Mouse (Mus musculus): ENCODE measurements at regions not wholly inside any gene's neighbourhood (a gene's known extent, or its start where the extent isn't known, plus 50 kb on each side); places are given as distances from the start of the nearest gene placed in this dataset.
"Not testable (repeated sequence)": the region's sequence is repeated elsewhere in the genome, so short reads cannot be mapped to it uniquely, and the experiment has no call there.

DNA sequence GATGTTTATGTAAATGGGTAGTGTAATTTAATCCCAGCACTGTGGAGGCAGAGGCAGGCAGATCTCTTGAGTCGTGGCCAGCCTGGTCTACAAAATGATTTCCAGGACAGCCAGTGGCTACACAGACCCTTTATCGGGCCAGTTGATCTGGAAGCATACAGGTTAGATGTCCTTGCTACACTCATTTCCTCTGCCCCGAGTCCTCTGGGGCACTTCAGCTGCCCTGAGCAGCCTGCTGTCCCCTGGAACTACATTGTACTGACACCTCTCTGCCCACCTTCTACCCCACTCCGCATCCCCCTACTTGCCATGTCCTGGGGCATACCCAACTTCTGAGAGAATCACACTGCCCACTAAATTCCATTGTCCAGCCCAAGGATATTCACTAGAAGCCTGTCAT lies 60.6 kb upstream of the Helt start:
- DNase-seq (ENCODE audit: low spot score) = no peak

GRCm38 (mm10) chr8:46357961-46358360 lies 63.5 kb upstream of the Helt start:
- DNase-seq (ENCODE audit: low spot score) = not testable (repeated sequence)

DNA sequence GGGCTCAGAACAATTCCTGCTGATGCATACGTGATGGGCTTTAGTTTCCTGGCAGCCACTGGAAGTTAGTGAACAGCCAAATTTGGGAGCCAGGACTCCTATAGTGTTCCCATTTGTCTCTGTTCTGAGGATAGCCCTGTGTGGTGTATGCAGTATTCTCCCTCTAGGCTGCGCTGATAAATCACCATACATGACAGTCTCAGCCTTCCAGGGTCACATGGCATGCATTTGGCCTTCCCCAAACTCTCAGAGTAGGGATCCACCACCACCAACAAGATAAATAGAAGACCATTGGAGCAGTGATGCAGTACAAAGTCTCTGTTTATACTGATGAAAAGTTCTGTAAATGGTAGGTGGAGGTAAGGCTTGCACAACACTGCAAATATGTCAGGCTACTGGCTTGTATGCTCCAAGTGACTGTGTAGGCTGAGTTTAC lies 68.4 kb upstream of the Helt start:
- DNase-seq (ENCODE audit: low spot score) = no peak

DNA sequence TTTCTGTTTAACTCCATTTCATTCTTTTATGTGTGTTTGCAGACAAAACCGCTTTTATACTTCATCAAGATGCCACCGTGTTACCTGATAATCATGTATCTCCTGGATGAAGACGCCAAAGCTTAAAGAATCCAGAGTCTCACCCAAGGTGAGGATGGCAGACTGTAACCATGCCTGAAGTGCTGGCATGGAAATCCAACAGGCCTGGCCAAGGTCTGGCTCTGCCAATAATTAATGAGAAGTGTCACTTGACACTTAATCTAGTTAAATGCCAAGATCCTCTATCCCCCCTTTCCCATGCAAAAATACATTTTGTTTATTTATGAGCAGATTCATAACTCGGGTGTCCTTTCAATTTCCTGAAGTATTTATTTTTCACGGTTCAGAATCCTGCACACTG lies 71.2 kb upstream of the Helt start:
- DNase-seq (ENCODE audit: low spot score) = no peak

DNA sequence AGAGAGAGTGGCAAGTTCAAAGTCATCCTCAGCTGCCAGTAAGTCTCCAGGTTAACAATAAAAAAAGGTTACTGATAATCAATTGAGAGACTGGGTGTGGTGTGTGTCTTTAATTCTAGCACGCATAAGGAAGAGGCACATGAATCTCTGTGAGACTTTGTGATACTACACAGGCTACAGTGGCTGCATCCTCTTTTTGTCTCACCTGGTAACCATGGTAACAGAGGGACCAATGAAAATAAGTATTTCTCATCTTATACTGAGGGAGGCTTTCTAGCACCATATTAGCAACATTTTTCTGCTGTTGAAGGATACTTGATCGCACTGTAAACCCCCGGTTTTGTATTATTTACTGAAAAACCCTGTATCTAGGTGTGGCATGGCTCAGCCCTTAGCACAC lies 72.7 kb upstream of the Helt start:
- DNase-seq (ENCODE audit: low spot score) = no peak

GRCm38 (mm10) chr8:46374092-46374491 lies 79.6 kb upstream of the Helt start:
- no peak for DNase-seq (ENCODE audit: low spot score)

DNA sequence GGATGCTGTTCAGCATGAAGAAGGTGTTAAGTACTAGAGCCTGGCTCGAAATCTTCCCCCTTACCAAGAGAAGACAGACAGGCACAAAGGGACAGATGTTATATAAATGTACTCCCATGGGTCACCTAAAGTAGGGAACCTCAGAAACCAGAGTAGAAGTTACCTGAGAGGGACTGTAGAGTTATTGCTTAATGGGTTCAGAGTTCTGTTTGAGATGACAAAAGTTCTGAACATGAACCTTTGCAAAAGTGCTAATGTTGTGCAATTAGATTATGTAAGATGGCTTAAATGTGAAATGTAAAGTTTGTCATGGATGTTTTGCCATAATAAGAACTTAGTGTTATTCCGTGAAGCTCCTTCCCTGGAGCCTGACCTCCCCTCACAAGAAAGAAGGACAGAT lies 81.5 kb upstream of the Helt start:
- DNase-seq (ENCODE audit: low spot score) = no peak

DNA sequence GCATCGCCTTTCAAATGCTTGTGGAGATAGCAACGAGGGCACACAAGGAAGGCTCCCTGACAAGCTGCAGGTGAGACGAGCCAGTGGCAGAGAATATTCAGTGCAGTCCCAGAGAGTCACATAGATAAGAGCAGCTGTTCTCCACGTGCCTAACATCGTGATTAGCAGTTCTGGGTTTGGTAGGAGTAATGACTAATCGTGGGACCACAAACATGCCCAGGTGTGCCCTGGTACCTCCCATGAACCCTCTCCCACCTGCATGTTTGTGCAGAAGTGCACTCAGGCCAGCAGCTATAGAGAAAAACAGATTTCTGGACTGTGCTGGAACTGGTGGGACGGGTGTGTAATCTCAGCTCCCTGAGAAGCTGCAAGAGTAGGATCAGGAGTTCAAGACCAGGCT lies 85.9 kb upstream of the Acsl1 start:
- DNase-seq (ENCODE audit: low spot score) = no peak

DNA sequence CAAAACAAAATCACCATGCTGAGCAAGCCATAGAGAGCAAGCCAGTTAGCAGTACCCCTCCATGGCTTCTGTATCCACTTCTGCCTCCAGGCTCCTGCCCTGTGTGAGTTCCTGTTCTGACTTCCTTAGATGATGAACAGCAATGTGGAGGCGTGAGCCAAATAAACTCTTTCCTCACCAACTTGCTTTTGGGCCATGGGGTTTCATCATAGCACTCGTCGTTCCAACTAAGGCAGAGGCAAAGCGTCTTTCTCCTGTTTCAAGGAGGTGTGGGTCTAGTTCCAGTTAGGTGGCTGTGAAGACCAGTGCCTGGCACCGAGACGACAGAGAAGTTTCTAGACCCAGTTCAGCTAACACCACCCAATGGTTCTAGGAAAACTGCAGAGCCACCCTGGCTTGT lies 85.0 kb upstream of the Acsl1 start:
- no peak for DNase-seq (ENCODE audit: low spot score)

DNA sequence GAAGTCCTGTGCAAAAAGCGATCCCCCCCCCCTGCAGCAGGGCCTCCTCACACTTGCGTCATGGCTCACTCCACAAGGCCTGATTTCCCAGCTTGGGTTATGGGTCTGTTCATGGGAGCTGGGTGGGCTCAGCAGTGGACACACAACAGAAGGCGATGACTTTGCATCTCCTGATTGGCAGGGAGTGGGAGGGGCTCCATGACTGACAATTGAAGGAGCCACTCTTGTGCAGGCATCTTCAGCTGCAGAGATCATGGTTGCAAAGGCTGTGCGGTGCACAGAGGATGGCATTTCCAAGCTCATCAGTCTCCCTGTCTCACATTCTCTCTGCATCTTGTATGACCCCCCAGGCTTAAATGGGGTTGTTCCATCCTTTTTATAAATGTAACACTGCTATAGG lies 84.3 kb upstream of the Acsl1 start:
- DNase-seq (ENCODE audit: low spot score) = peak; percentile 14

GRCm38 (mm10) chr8:46387037-46387436 lies 83.8 kb upstream of the Acsl1 start:
- DNase-seq (ENCODE audit: low spot score) = no peak

- no peak for DNase-seq (ENCODE audit: low spot score)
Measured at GRCm38 (mm10) chr8:46388421-46388820, 82.4 kb upstream of the Acsl1 start.

DNA sequence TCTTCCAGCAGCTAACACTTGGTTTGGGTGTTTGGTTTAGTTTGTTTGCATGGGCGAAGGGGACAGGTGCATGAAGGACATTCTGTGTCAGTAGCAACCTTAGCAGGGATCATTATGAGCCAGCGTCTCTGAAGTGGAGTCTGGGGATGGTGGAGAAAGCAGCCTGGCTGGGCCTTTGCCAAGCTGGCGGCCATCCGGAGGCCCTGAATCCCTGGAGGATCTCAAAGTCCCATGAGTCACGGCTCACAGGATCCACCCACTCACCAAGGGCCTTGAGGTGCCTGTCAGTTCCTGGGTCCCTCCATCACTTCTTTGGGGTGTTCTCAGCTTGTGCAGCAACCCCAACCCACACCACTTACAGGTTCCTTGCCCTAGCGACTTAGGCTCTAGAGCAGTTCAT lies 80.4 kb upstream of the Acsl1 start:
- DNase-seq (ENCODE audit: low spot score) = no peak

- no peak for DNase-seq (ENCODE audit: low spot score)
Measured at GRCm38 (mm10) chr8:46391678-46392077, 79.2 kb upstream of the Acsl1 start.

DNA sequence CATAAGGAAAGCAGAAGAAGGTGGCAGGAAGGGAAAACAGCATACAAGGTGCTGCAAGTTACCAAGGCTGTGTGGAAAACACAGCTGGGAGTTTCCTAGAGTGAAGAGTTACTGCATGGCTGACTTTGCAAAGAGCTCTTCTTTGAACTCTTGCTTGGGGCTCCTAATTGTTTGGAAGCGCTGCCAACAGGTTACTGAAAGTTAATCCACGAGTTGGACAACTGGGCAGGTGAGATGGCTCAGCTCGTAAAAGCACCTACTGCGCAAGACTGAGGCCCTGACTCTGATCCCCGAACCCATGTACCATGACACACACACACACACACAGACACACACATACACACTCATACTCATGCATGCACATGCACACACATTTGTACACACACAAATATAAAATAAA lies 77.5 kb upstream of the Acsl1 start:
- DNase-seq (ENCODE audit: low spot score) = no peak

DNA sequence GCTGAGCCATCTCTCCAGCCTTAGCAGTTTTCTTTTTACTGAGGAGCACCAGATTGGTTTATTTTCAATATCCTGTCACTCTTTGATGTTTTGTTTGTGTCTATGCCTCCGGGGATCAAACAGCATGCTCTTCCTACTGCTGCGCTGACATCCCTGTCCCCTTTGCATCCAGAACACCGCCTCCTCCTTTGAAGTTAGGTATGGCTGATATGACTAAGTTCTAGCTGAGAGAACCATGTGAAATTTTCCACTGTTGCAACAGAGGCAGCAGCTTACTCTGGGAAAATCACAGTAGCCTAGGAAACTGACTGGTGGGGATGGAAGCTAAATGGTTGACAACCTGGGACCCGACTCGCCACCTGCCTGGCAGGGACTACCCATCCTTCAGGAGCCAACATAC lies 76.1 kb upstream of the Acsl1 start:
- no peak for DNase-seq (ENCODE audit: low spot score)

DNA sequence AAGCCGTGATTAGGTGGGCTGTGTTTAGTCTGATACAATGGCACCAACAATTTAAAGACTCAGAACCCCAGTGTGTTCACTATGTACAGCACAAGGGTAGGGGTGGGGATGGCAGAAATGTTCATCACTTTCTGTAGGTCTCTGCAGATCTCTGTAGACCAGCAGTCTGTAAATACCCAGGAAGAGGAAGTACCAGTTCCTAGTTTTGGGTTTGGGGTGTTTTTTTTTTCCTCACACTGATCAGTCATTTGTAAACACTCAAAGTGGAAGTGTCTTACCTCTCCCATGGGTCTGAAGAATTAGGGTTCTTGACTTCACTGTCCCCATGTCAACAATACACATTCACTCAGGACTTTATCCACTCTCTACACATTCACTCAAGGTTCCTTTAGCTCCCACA lies 75.5 kb upstream of the Acsl1 start:
- DNase-seq (ENCODE audit: low spot score) = no peak

DNA sequence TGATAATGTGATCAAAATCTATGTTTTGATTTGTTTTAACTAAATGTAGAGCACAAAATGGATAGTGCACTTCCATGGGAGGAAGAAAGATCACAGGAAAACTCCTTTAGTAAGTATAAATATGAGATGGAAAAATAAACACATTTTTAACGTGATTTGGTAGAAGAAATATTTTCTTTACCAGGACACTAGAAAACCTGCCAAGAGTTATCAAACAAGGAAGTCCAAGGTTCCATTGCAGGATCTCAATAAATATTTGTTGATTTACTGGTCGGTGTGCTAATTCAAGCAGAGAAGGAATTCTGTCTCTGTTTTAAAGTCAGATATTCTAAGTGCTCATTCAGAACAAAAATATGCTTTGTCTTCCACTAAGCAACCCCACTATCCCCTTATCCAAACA lies 73.8 kb upstream of the Acsl1 start:
- no peak for DNase-seq (ENCODE audit: low spot score)

- DNase-seq (ENCODE audit: low spot score) = no peak
Measured at GRCm38 (mm10) chr8:46397777-46398176, 73.1 kb upstream of the Acsl1 start.

- no peak for DNase-seq (ENCODE audit: low spot score)
Measured at GRCm38 (mm10) chr8:46400595-46400994, 70.2 kb upstream of the Acsl1 start.

- no peak for DNase-seq (ENCODE audit: low spot score)
Measured at GRCm38 (mm10) chr8:46403877-46404560, 66.8 kb upstream of the Acsl1 start.

DNA sequence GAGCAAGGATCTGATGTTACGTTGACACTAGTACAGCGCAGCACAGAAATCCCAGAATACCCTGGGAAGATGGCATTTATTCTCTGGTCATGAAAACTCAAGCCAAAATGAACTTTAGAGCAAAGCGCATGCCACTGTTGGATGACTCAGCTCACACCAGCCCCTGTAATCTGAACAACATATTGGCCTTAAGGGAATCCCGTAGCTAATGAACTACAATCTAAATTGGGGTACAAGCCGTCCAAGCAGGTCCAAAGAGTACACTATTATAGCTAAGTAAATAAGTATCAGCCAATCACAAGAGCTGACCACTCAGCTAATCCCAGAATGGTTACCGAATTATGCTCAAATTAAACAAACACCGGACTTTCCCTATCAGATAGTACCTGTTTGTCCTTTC lies 62.0 kb upstream of the Acsl1 start:
- no peak for DNase-seq (ENCODE audit: low spot score)

- DNase-seq (ENCODE audit: low spot score) = no peak
Measured at GRCm38 (mm10) chr8:46409296-46409695, 61.5 kb upstream of the Acsl1 start.

- DNase-seq (ENCODE audit: low spot score) = no peak
Measured at GRCm38 (mm10) chr8:46411877-46412625, 58.8 kb upstream of the Acsl1 start.

Measured in embryo, embryonic 10.5 days (tissue).